Mouse (Mus musculus): ENCODE results near the gene Llgl2. TPM values are rescaled to one million over a fixed set of nuclear protein-coding genes. Genes with fewer than 3 reads are reported as not detected.

Llgl2 gene
- total and polyA plus RNA-seq, 2 experiments = 15.8 to 46.8 TPM

- Histone ChIP-seq H3K9ac (ENCODE audit: low read depth, low read length) (peak within 1 kb of the TSS; percentile 86), H3K4me3 (ENCODE audit: insufficient read depth, low read depth, low read length) (peak within 1 kb of the TSS; percentile 95), H3K27ac (replicated peaks; ENCODE audit: insufficient read depth, low read depth, low read length) (0 out of 2 replicates have a peak within 1 kb of the TSS, but pooled peaks have one; percentile 20), H3K79me2 (ENCODE audit: control insufficient read depth, insufficient read depth, low read length) (peaks cover 14% of the 10 kb centered on the region; the same call in 1 of the 2 replicates), H3K4me1 (ENCODE audit: control insufficient read depth, insufficient read depth, low read length) (peaks cover 28% of the 10 kb centered on the region), H3K36me3 (ENCODE audit: control insufficient read depth, insufficient read depth, low read length) (no peaks in the 10 kb centered on the region), H3K27me3 (ENCODE audit: control insufficient read depth, insufficient read depth, low read length) (no peaks in the 10 kb centered on the region)
- 3% methylated on average over 84 of the region's 84 CpGs for WGBS
- TF ChIP-seq POLR2A (IDR thresholded peaks at IDR 0.05; ENCODE audit: extremely low read depth, insufficient read depth, low read length) (0 out of 2 replicates have a peak, but pooled peaks have one; percentile 34), CTCF (IDR thresholded peaks at IDR 0.05; ENCODE audit: low read depth, low read length) (no peak)
- DNase-seq (ENCODE audit: extremely low read depth, low read depth, low spot score) = peak; percentile 48
Measured at GRCm38 (mm10) chr11:115814605-115815450, 9.0 kb upstream of the Llgl2 start, which contains the start of gene Tsen54. Tsen54 (plus strand) TSS chr11:115814724.

GRCm38 (mm10) chr11:115817331-115817730 lies 6.5 kb upstream of the Llgl2 start:
- Histone ChIP-seq H3K4me1 (ENCODE audit: control insufficient read depth, insufficient read depth, low read length) (peaks cover 14% of the 10 kb centered on the region), H3K27me3 (ENCODE audit: control insufficient read depth, insufficient read depth, low read length) (no peaks in the 10 kb centered on the region), H3K79me2 (ENCODE audit: control insufficient read depth, insufficient read depth, low read length) (peaks cover 10% of the 10 kb centered on the region; the same call in 1 of the 2 replicates), H3K36me3 (ENCODE audit: control insufficient read depth, insufficient read depth, low read length) (no peaks in the 10 kb centered on the region), H3K9ac (ENCODE audit: low read depth, low read length) (no peak overlapping the region), H3K27ac (replicated peaks; ENCODE audit: insufficient read depth, low read depth, low read length) (no peak overlapping the region), H3K4me3 (ENCODE audit: insufficient read depth, low read depth, low read length) (no peak overlapping the region)
- TF ChIP-seq CTCF (IDR thresholded peaks at IDR 0.05; ENCODE audit: low read depth, low read length) (no peak), POLR2A (IDR thresholded peaks at IDR 0.05; ENCODE audit: extremely low read depth, insufficient read depth, low read length) (no peak)
- DNase-seq (ENCODE audit: extremely low read depth, low read depth, low spot score) = no peak
- WGBS = 83% methylated on average over 5 of the region's 5 CpGs

GRCm38 (mm10) chr11:115819915-115820623 lies 3.8 kb upstream of the Llgl2 start:
- no peak overlapping the region for H3K4me3 ChIP-seq (ENCODE audit: insufficient read depth, low read depth, low read length)
- H3K9ac ChIP-seq (ENCODE audit: low read depth, low read length) = no peak overlapping the region
- peaks cover 9% of the 10 kb centered on the region for H3K4me1 ChIP-seq (ENCODE audit: control insufficient read depth, insufficient read depth, low read length)
- no peak overlapping the region for H3K27ac ChIP-seq (replicated peaks; ENCODE audit: insufficient read depth, low read depth, low read length)
- TF ChIP-seq CTCF (IDR thresholded peaks at IDR 0.05; ENCODE audit: low read depth, low read length) (no peak), POLR2A (IDR thresholded peaks at IDR 0.05; ENCODE audit: extremely low read depth, insufficient read depth, low read length) (no peak)
- no peaks in the 10 kb centered on the region for H3K36me3 ChIP-seq (ENCODE audit: control insufficient read depth, insufficient read depth, low read length)
- H3K27me3 ChIP-seq (ENCODE audit: control insufficient read depth, insufficient read depth, low read length) = no peaks in the 10 kb centered on the region
- DNase-seq (ENCODE audit: extremely low read depth, low read depth, low spot score) = no peak
- H3K79me2 ChIP-seq (ENCODE audit: control insufficient read depth, insufficient read depth, low read length) = peaks cover 7% of the 10 kb centered on the region; the same call in 1 of the 2 replicates
- WGBS = 87% methylated on average over 16 of the region's 16 CpGs

GRCm38 (mm10) chr11:115821001-115821400 lies 2.8 kb upstream of the Llgl2 start:
- H3K27ac ChIP-seq (replicated peaks; ENCODE audit: insufficient read depth, low read depth, low read length) = no peak overlapping the region
- no peak overlapping the region for H3K9ac ChIP-seq (ENCODE audit: low read depth, low read length)
- peaks cover 15% of the 10 kb centered on the region; the same call in 1 of the 2 replicates for H3K79me2 ChIP-seq (ENCODE audit: control insufficient read depth, insufficient read depth, low read length)
- no peak for DNase-seq (ENCODE audit: extremely low read depth, low read depth, low spot score)
- H3K4me1 ChIP-seq (ENCODE audit: control insufficient read depth, insufficient read depth, low read length) = peaks cover 4% of the 10 kb centered on the region
- WGBS = 83% methylated on average over 4 of the region's 4 CpGs
- H3K4me3 ChIP-seq (ENCODE audit: insufficient read depth, low read depth, low read length) = no peak overlapping the region
- no peaks in the 10 kb centered on the region for H3K36me3 ChIP-seq (ENCODE audit: control insufficient read depth, insufficient read depth, low read length)
- no peaks in the 10 kb centered on the region for H3K27me3 ChIP-seq (ENCODE audit: control insufficient read depth, insufficient read depth, low read length)
- TF ChIP-seq POLR2A (IDR thresholded peaks at IDR 0.05; ENCODE audit: extremely low read depth, insufficient read depth, low read length) (no peak), CTCF (IDR thresholded peaks at IDR 0.05; ENCODE audit: low read depth, low read length) (no peak)

GRCm38 (mm10) chr11:115824813-115825212 lies 964 bp downstream of the Llgl2 start:
- H3K4me3 ChIP-seq (ENCODE audit: insufficient read depth, low read depth, low read length) = peak overlapping the region; percentile 92
- peak; percentile 52 for DNase-seq (ENCODE audit: extremely low read depth, low read depth, low spot score)
- peak overlapping the region; percentile 98 for H3K27ac ChIP-seq (replicated peaks; ENCODE audit: insufficient read depth, low read depth, low read length)
- peaks cover 33% of the 10 kb centered on the region; the same call in 1 of the 2 replicates for H3K79me2 ChIP-seq (ENCODE audit: control insufficient read depth, insufficient read depth, low read length)
- H3K9ac ChIP-seq (ENCODE audit: low read depth, low read length) = peak overlapping the region; percentile 94
- H3K36me3 ChIP-seq (ENCODE audit: control insufficient read depth, insufficient read depth, low read length) = no peaks in the 10 kb centered on the region
- H3K4me1 ChIP-seq (ENCODE audit: control insufficient read depth, insufficient read depth, low read length) = peaks cover 2% of the 10 kb centered on the region
- TF ChIP-seq CTCF (IDR thresholded peaks at IDR 0.05; ENCODE audit: low read depth, low read length) (no peak), POLR2A (IDR thresholded peaks at IDR 0.05; ENCODE audit: extremely low read depth, insufficient read depth, low read length) (no peak)
- H3K27me3 ChIP-seq (ENCODE audit: control insufficient read depth, insufficient read depth, low read length) = no peaks in the 10 kb centered on the region
- 13% methylated on average over 11 of the region's 11 CpGs for WGBS

Data from liver, adult 2 months (tissue).